Mouse (Mus musculus) left cerebral cortex, postnatal 25 days (tissue): ENCODE measurements at regions not wholly inside any gene's neighbourhood (a gene's known extent, or its start where the extent isn't known, plus 50 kb on each side); places are given as distances from the start of the nearest gene placed in this dataset.
A peak's percentile ranks its signal among the peaks of the same experiment; 100 is the strongest.

ENCODE experiments used
- DNase-seq, 2 experiments: peaks; one replicate each; pipeline ENCODE4 v3.0.0; 2022; ENCODE audit warnings: low spot score in 2 of 2, mixed read lengths in 1 of 2
- intact Hi-C: fragments of 180-260 bp; cut with DNase I; formaldehyde crosslinking; loops from one replicate; pipeline ENCODE4 v1.15.1; 2025

- intact Hi-C loops, result no loop called here
- no peak for DNase-seq
Measured at GRCm38 (mm10) chr2:50738936-50739598, 409.8 kb downstream of the Rnd3 start.

- DNase-seq, result no peak
- intact Hi-C loops, result no loop called here
Measured at GRCm38 (mm10) chr2:50737706-50738105, 411.2 kb downstream of the Rnd3 start.

- no peak for DNase-seq
- intact Hi-C loops, result no loop called here
Measured at GRCm38 (mm10) chr2:50735029-50735428, 413.9 kb downstream of the Rnd3 start.

- no peak for DNase-seq
- intact Hi-C loops, result no loop called here
Measured at GRCm38 (mm10) chr2:50706652-50707051, 410.1 kb upstream of the Mmadhc start.

GRCm38 (mm10) chr2:50704297-50704696 lies 407.7 kb upstream of the Mmadhc start:
- intact Hi-C loops, result no loop called here

GRCm38 (mm10) chr2:50702584-50703450 lies 406.2 kb upstream of the Mmadhc start:
- no peak for DNase-seq
- intact Hi-C loops, result no loop called here

More at GRCm38 (mm10) chr2:50704297-50704696, 407.7 kb upstream of the Mmadhc start:
- no peak for DNase-seq

GRCm38 (mm10) chr2:50698841-50699240 lies 402.2 kb upstream of the Mmadhc start:
- intact Hi-C loops, result no loop called here
- no peak for DNase-seq

- no peak for DNase-seq
- intact Hi-C loops, result no loop called here
Measured at GRCm38 (mm10) chr2:50696575-50696974, 400.0 kb upstream of the Mmadhc start.

GRCm38 (mm10) chr2:50694849-50695248 lies 398.2 kb upstream of the Mmadhc start:
- intact Hi-C loops, result no loop called here
- DNase-seq, result no peak

- intact Hi-C loops, result no loop called here
- DNase-seq, result peak in 1 of 2 experiments; percentile 8
Measured at GRCm38 (mm10) chr2:50693784-50694350, 397.3 kb upstream of the Mmadhc start.

GRCm38 (mm10) chr2:50690120-50691103 lies 393.8 kb upstream of the Mmadhc start:
- DNase-seq, result no peak
- intact Hi-C loops, result no loop called here

GRCm38 (mm10) chr2:50687672-50688151 lies 391.1 kb upstream of the Mmadhc start:
- no peak for DNase-seq
- intact Hi-C loops, result no loop called here

- no peak for DNase-seq
- intact Hi-C loops, result no loop called here
Measured at GRCm38 (mm10) chr2:50687222-50687621, 390.6 kb upstream of the Mmadhc start.

GRCm38 (mm10) chr2:50677456-50677855 lies 380.9 kb upstream of the Mmadhc start:
- intact Hi-C loops, result no loop called here

GRCm38 (mm10) chr2:50675736-50676550 lies 379.3 kb upstream of the Mmadhc start:
- no peak for DNase-seq
- intact Hi-C loops, result no loop called here

More at GRCm38 (mm10) chr2:50677456-50677855, 380.9 kb upstream of the Mmadhc start:
- DNase-seq, result no peak

- intact Hi-C loops, result no loop called here
- no peak for DNase-seq
Measured at GRCm38 (mm10) chr2:50674856-50675175, 378.2 kb upstream of the Mmadhc start.

GRCm38 (mm10) chr2:50674151-50674855 lies 377.7 kb upstream of the Mmadhc start:
- DNase-seq, result peak in 1 of 2 experiments; percentile 7
- intact Hi-C loops, result no loop called here

GRCm38 (mm10) chr2:50669297-50669696 lies 372.7 kb upstream of the Mmadhc start:
- intact Hi-C loops, result no loop called here

More at GRCm38 (mm10) chr2:50669297-50669696, 372.7 kb upstream of the Mmadhc start:
- no peak for DNase-seq
